Mouse (Mus musculus): ENCODE measurements around the gene Enkur.
A peak's percentile ranks its signal among the peaks of the same experiment; 100 is the strongest.
"Not testable (repeated sequence)": the region's sequence is repeated elsewhere in the genome, so short reads cannot be mapped to it uniquely, and the experiment has no call there.

The Enkur gene

GRCm38 (mm10) chr2:21204912-21205830 is at the start of gene Enkur, which contains the start of gene Thnsl1:
Enkur (minus strand) TSS chr2:21205365.
Thnsl1 (plus strand) TSS chr2:21205724.
- peak; percentile 100 for DNase-seq (ENCODE audit: low spot score)

- DNase-seq (ENCODE audit: low spot score) = no peak
Measured at GRCm38 (mm10) chr2:21254308-21254707, 49.1 kb upstream of the Enkur start.

- DNase-seq (ENCODE audit: low spot score) = no peak
Measured at GRCm38 (mm10) chr2:21253644-21254043, 48.5 kb upstream of the Enkur start.

GRCm38 (mm10) chr2:21245477-21246102 is 40.4 kb upstream of the Enkur start:
- no peak for DNase-seq (ENCODE audit: low spot score)

GRCm38 (mm10) chr2:21244986-21245385 is 39.8 kb upstream of the Enkur start:
- no peak for DNase-seq (ENCODE audit: low spot score)

GRCm38 (mm10) chr2:21244104-21244503 is 38.9 kb upstream of the Enkur start:
- not testable (repeated sequence) for DNase-seq (ENCODE audit: low spot score)

- DNase-seq (ENCODE audit: low spot score) = no peak
Measured at GRCm38 (mm10) chr2:21236846-21237245, 31.7 kb upstream of the Enkur start.

- DNase-seq (ENCODE audit: low spot score) = no peak
Measured at GRCm38 (mm10) chr2:21235844-21236386, 30.8 kb upstream of the Enkur start.

- no peak for DNase-seq (ENCODE audit: low spot score)
Measured at GRCm38 (mm10) chr2:21234871-21235648, 29.9 kb upstream of the Enkur start.

- no peak for DNase-seq (ENCODE audit: low spot score)
Measured at GRCm38 (mm10) chr2:21231147-21231546, 26.0 kb upstream of the Enkur start.

GRCm38 (mm10) chr2:21230276-21230675 is 25.1 kb upstream of the Enkur start:
- DNase-seq (ENCODE audit: low spot score) = no peak

- no peak for DNase-seq (ENCODE audit: low spot score)
Measured at GRCm38 (mm10) chr2:21222453-21223384, 17.6 kb upstream of the Enkur start.

- DNase-seq (ENCODE audit: low spot score) = no peak
Measured at GRCm38 (mm10) chr2:21215284-21215683, 10.1 kb upstream of the Enkur start.

GRCm38 (mm10) chr2:21214322-21214721 is 9.2 kb upstream of the Enkur start:
- no peak for DNase-seq (ENCODE audit: low spot score)

- DNase-seq (ENCODE audit: low spot score) = no peak
Measured at GRCm38 (mm10) chr2:21211361-21211760, 6.2 kb upstream of the Enkur start.

GRCm38 (mm10) chr2:21206278-21206677 is 1.1 kb upstream of the Enkur start:
- no peak for DNase-seq (ENCODE audit: low spot score)

- DNase-seq (ENCODE audit: low spot score) = no peak
Measured at GRCm38 (mm10) chr2:21205831-21206159, 630 bp upstream of the Enkur start.

GRCm38 (mm10) chr2:21202754-21203153 is 2.4 kb downstream of the Enkur start:
- DNase-seq (ENCODE audit: low spot score) = no peak

GRCm38 (mm10) chr2:21199051-21199450 is 6.1 kb downstream of the Enkur start:
- DNase-seq (ENCODE audit: low spot score) = no peak

GRCm38 (mm10) chr2:21195233-21195632 is 9.9 kb downstream of the Enkur start:
- no peak for DNase-seq (ENCODE audit: low spot score)

- DNase-seq (ENCODE audit: low spot score) = no peak
Measured at GRCm38 (mm10) chr2:21191232-21191631, 13.9 kb downstream of the Enkur start.

Measured in testis, postnatal 10 days (tissue).